Mouse (Mus musculus): ENCODE data around the gene Nav2. TPM values are rescaled to one million over a fixed set of nuclear protein-coding genes. Genes with fewer than 3 reads are reported as not detected.

Nav2 gene
- polyA plus RNA-seq, 1 experiment from 2014 or later: 7.5 TPM

DNA sequence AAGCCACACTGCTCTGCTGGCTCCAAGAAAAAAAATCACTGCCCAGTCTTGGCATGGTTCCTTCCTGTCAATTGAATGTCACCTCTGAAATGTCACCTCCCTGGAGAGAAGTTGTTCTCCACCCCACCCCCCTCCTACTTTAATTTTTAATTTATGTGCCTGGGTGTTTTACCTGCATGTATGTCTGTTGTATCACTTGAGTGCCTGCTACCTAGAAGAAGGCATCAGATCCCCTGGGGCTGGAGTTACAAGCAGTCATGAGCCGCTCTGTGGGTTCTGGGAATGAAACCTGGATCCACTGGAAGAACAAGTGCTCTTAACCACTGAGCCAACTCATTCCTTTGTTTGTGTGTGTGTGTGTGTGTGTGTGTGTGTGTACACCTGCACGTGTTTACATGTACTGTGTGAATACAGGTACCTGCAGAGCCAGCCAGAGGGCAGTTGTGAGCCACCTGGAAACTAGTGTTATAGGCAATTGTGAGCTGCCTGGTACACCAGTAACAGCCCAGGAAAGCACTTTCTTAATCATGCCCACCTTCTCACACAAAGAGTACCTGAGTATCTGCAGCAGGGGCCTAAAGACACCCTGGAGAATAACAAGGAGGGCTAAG is 433.5 kb downstream of the Nav2 start:
- Histone ChIP-seq H3K27me3 (ENCODE audit: control insufficient read depth, insufficient read depth, low read length) (no peaks in the 10 kb centered on the region), H3K27ac (replicated peaks; ENCODE audit: low read depth, low read length) (no peak overlapping the region), H3K36me3 (ENCODE audit: control insufficient read depth, insufficient read depth, low read length) (no peaks in the 10 kb centered on the region), H3K9ac (ENCODE audit: low read length) (no peak overlapping the region), H3K4me1 (ENCODE audit: control insufficient read depth, insufficient read depth, low read length) (peaks cover 11% of the 10 kb centered on the region), H3K4me2 (ENCODE audit: low read depth, severe bottlenecking) (no peak overlapping the region), H3K9me3 (ENCODE audit: control insufficient read depth, low read length) (no peaks in the 10 kb centered on the region), H3K4me3 (ENCODE audit: low read depth, low read length) (no peak overlapping the region)
- ATAC-seq (ENCODE audit: insufficient number of reproducible peaks, low FRiP score, low TSS enrichment, low read depth) (no peak), DNase-seq (ENCODE audit: low spot score) (no peak)
- 88% methylated on average over 2 of the region's 2 CpGs for WGBS

DNA sequence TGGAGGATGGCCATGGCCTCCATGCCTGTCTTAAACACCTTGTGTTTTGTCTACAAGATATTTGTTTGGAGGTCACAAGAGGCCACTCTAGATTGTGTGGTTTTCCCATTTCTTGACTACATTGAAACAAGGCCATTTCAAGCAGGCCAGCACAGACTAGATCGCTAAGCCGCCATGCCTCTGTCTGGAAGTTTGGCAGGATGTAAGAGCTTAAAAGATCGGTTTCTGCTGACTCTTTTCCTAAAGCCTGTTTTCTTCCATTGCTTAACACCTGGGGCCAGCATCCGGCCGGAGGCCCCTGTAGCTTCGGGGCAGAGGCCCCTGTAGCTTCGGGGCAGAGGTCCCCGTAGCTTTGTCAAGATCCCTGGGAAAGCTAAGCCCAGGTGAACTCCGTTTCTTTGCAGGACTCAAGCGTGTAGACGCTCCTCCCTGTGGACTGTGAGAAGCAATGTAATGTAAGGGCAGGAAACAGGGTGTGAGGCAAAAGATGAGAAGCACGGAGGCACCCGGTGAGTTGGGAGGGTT is 434.1 kb downstream of the Nav2 start:
- DNase-seq (ENCODE audit: low spot score): peak; percentile 32
- Histone ChIP-seq H3K27me3 (ENCODE audit: control insufficient read depth, insufficient read depth, low read length) (no peaks in the 10 kb centered on the region), H3K9ac (ENCODE audit: low read length) (no peak overlapping the region), H3K36me3 (ENCODE audit: control insufficient read depth, insufficient read depth, low read length) (no peaks in the 10 kb centered on the region), H3K4me1 (ENCODE audit: control insufficient read depth, insufficient read depth, low read length) (peaks cover 11% of the 10 kb centered on the region), H3K9me3 (ENCODE audit: control insufficient read depth, low read length) (no peaks in the 10 kb centered on the region), H3K4me3 (ENCODE audit: low read depth, low read length) (no peak overlapping the region), H3K4me2 (ENCODE audit: low read depth, severe bottlenecking) (peak overlapping the region; percentile 11; the same call in 1 of the 2 replicates), H3K27ac (replicated peaks; ENCODE audit: low read depth, low read length) (no peak overlapping the region; the same call in 1 of the 2 replicates)
- WGBS: 35% methylated on average over 13 of the region's 13 CpGs
- ATAC-seq (ENCODE audit: insufficient number of reproducible peaks, low FRiP score, low TSS enrichment, low read depth): no peak

DNA sequence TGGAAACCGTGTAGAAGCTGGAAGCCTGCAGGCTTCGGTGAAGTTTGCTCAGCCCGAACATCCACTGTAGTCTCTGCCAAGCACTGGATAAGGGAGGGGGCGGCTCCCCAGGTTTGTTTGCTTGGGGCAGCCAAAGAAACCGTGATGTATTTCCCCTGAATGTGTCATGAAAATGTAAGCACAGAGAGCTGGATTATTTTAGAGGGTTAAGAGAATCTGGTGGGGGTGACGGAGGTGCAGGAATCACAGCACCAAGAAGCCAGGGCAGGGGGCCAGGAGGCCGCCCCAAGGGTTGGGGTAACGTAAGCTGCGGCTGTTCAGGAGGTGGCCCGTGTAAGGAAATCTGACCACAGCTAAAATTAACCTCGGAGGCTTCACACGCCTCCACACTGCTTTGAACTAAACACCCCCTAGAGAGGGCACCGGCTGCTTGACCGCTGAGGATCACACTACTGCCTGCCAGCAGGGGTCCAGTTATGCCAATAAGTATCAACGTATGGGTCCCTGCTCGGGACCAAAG is 434.6 kb downstream of the Nav2 start:
- ATAC-seq (ENCODE audit: insufficient number of reproducible peaks, low FRiP score, low TSS enrichment, low read depth) (peak; percentile 31; the same call in 1 of the 2 replicates), DNase-seq (ENCODE audit: low spot score) (peak; percentile 31)
- 17% methylated on average over 16 of the region's 16 CpGs for WGBS
- H3K9ac ChIP-seq (ENCODE audit: low read length): no peak overlapping the region
- H3K27ac ChIP-seq (replicated peaks; ENCODE audit: low read depth, low read length): no peak overlapping the region
- H3K4me1 ChIP-seq (ENCODE audit: control insufficient read depth, insufficient read depth, low read length): peaks cover 11% of the 10 kb centered on the region
- H3K9me3 ChIP-seq (ENCODE audit: control insufficient read depth, low read length): no peaks in the 10 kb centered on the region
- peak overlapping the region; percentile 11; the same call in 1 of the 2 replicates for H3K4me2 ChIP-seq (ENCODE audit: low read depth, severe bottlenecking)
- no peaks in the 10 kb centered on the region for H3K27me3 ChIP-seq (ENCODE audit: control insufficient read depth, insufficient read depth, low read length)
- H3K36me3 ChIP-seq (ENCODE audit: control insufficient read depth, insufficient read depth, low read length): no peaks in the 10 kb centered on the region
- no peak overlapping the region for H3K4me3 ChIP-seq (ENCODE audit: low read depth, low read length)

DNA sequence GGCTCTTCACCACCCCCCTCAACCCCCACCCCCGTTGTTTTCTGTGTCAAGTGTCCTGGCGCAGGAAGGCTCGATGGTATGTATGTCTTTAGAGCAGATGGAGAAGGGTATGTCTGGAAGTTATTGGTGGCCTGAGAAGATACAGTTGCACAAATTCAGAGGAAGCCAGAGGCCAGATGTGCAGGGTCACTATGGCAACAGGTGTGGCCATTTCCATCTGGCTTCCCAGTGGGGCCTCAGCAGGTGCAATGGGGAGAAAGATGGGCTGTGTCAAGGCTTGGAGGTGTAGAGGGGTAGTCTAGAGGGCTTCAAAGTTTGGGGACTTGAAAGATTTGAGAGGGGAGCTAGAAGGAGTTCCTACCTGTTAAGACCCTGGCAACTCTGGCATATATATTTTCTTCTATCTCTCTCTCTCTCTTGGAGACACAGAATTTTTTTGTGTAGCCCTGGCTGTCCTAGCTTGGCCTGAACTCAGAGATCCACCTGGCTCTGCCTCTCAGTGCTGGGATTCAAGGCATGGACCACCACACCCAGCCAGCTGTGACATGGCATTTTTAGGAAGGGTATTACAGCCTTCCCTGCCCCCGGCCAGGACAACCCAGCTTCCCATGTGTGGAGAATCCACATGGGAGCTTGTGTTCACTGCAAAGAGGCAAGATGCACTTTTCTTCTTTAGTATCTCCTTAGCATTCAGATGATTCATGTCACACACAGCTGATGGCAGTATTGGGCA is 435.4 kb downstream of the Nav2 start:
- Histone ChIP-seq H3K4me1 (ENCODE audit: control insufficient read depth, insufficient read depth, low read length) (peaks cover 11% of the 10 kb centered on the region), H3K4me2 (ENCODE audit: low read depth, severe bottlenecking) (no peak overlapping the region), H3K9ac (ENCODE audit: low read length) (no peak overlapping the region), H3K9me3 (ENCODE audit: control insufficient read depth, low read length) (no peaks in the 10 kb centered on the region), H3K27me3 (ENCODE audit: control insufficient read depth, insufficient read depth, low read length) (no peaks in the 10 kb centered on the region), H3K36me3 (ENCODE audit: control insufficient read depth, insufficient read depth, low read length) (no peaks in the 10 kb centered on the region), H3K4me3 (ENCODE audit: low read depth, low read length) (no peak overlapping the region), H3K27ac (replicated peaks; ENCODE audit: low read depth, low read length) (no peak overlapping the region)
- DNase-seq (ENCODE audit: low spot score) (peak; percentile 30), ATAC-seq (ENCODE audit: insufficient number of reproducible peaks, low FRiP score, low TSS enrichment, low read depth) (no peak)
- 63% methylated on average over 4 of the region's 4 CpGs for WGBS

DNA sequence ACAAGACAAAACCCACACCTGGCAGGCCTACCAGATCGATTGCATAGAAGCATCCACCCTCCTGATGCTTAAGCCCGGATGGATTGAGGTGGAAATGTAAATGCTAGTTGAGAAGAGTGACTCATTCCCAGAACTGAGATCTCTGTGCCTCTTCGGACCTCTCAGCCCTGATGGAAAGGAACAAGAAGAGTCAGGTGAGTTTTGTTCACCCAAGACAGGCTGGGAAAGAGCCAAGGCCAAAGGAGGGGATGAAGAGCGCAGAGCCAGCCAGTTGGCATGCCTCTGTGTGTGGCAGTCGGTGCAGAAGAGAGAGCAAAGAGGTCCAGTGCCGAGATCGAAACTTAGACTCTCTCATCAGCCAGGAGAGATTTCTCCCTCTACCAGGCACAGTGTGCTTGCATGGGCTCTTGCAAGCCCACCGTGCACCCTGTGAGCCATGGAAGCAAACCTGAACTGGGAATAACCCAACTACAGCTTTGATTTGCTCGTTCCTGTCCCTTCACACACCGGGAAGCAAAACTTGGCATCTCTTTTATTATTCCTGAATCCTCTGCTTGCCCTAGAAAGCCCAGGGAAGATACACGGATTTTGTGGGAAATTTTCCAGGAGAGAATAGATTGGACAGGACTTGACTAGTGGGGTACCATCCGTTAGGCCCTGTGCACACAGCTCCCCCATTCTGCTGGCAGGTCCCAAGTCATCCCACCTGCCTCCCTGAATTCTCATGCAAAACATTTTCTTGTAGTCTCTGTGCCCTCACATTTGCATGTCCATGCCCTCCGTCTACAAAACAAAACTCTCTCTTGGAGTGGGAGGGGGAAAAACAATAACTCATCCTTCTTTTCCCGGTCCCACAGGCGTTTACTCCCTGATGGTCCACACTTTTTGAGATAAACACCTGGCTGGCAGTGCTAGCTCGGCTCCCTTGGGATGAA is 439.1 kb downstream of the Nav2 start:
- no peaks in the 10 kb centered on the region for H3K9me3 ChIP-seq (ENCODE audit: control insufficient read depth, low read length)
- no peak overlapping the region for H3K4me2 ChIP-seq (ENCODE audit: low read depth, severe bottlenecking)
- no peaks in the 10 kb centered on the region for H3K27me3 ChIP-seq (ENCODE audit: control insufficient read depth, insufficient read depth, low read length)
- H3K4me1 ChIP-seq (ENCODE audit: control insufficient read depth, insufficient read depth, low read length): peaks cover 9% of the 10 kb centered on the region
- H3K27ac ChIP-seq (replicated peaks; ENCODE audit: low read depth, low read length): no peak overlapping the region
- no peak overlapping the region for H3K4me3 ChIP-seq (ENCODE audit: low read depth, low read length)
- H3K9ac ChIP-seq (ENCODE audit: low read length): no peak overlapping the region
- DNase-seq (ENCODE audit: low spot score) (no peak), ATAC-seq (ENCODE audit: insufficient number of reproducible peaks, low FRiP score, low TSS enrichment, low read depth) (no peak)
- H3K36me3 ChIP-seq (ENCODE audit: control insufficient read depth, insufficient read depth, low read length): no peaks in the 10 kb centered on the region
- WGBS: 47% methylated on average over 16 of the region's 16 CpGs

DNA sequence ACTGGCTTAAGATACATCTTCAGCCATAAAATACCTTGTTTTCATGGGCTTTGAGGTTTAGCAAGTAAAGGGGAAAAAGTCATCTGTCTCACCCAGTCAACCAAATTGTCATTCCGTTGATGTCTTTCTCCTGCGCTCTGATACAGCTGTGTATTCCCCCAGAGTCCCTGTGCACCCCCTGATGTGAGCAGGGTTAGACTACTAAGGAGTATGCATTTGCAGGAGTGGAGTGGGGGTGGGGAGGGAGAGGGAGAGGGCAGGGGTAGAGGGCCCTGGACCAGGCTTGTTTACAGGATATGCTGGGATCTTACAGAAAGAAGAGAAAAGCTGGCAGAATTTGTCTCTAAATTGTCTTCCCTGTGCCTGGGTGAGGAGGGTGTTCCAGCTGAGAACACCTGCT is 440.1 kb downstream of the Nav2 start:
- no peak for ATAC-seq (ENCODE audit: insufficient number of reproducible peaks, low FRiP score, low TSS enrichment, low read depth)
- Histone ChIP-seq H3K4me1 (ENCODE audit: control insufficient read depth, insufficient read depth, low read length) (no peaks in the 10 kb centered on the region; the same call in 1 of the 2 replicates), H3K9ac (ENCODE audit: low read length) (no peak overlapping the region), H3K4me2 (ENCODE audit: low read depth, severe bottlenecking) (no peak overlapping the region), H3K9me3 (ENCODE audit: control insufficient read depth, low read length) (no peaks in the 10 kb centered on the region), H3K36me3 (ENCODE audit: control insufficient read depth, insufficient read depth, low read length) (no peaks in the 10 kb centered on the region), H3K27ac (replicated peaks; ENCODE audit: low read depth, low read length) (no peak overlapping the region), H3K4me3 (ENCODE audit: low read depth, low read length) (no peak overlapping the region), H3K27me3 (ENCODE audit: control insufficient read depth, insufficient read depth, low read length) (no peaks in the 10 kb centered on the region)
- WGBS: 26% methylated on average over 2 of the region's 2 CpGs
- DNase-seq (ENCODE audit: low spot score): no peak

DNA sequence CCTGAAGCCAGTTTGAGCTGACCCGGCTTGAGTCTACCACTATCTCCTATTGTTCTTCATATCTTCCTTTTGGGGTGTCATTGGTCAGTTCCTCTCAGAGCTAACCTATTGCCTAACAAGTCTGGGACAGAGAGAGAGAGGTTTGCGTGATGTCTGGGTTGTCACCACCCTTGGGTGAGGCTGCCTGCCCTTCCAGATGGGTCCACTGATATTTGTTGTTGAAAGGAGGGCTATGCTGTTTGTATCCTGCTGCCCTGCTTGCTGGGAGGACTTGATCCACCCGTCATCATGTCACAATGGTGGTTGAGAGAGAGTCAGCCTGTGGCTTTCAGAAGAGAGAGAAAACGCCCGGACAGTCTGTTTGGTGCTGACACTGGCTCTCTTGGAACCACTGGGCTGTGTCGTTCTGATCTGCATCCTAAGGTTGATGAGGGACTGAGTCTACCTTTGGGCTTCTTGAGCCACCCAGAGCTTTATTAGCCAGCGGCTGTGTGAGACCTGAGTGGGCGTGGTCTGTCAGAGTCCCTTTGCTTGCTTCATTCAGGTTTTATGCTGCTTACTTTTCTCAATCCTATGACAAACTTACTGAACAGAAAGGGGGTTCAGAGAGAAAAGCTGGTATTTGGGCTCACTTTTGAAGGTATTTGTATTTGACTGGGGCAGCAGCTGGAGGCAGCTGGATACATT is 441.9 kb downstream of the Nav2 start:
- no peaks in the 10 kb centered on the region for H3K9me3 ChIP-seq (ENCODE audit: control insufficient read depth, low read length)
- 78% methylated on average over 8 of the region's 8 CpGs for WGBS
- H3K36me3 ChIP-seq (ENCODE audit: control insufficient read depth, insufficient read depth, low read length): no peaks in the 10 kb centered on the region
- no peaks in the 10 kb centered on the region for H3K4me1 ChIP-seq (ENCODE audit: control insufficient read depth, insufficient read depth, low read length)
- DNase-seq (ENCODE audit: low spot score) (no peak), ATAC-seq (ENCODE audit: insufficient number of reproducible peaks, low FRiP score, low TSS enrichment, low read depth) (no peak)
- H3K9ac ChIP-seq (ENCODE audit: low read length): no peak overlapping the region
- H3K27me3 ChIP-seq (ENCODE audit: control insufficient read depth, insufficient read depth, low read length): no peaks in the 10 kb centered on the region
- no peak overlapping the region for H3K4me2 ChIP-seq (ENCODE audit: low read depth, severe bottlenecking)
- no peak overlapping the region for H3K4me3 ChIP-seq (ENCODE audit: low read depth, low read length)
- H3K27ac ChIP-seq (replicated peaks; ENCODE audit: low read depth, low read length): no peak overlapping the region
